Mouse (Mus musculus): Measurements from ENCODE around the gene A330070K13Rik. TPM values are rescaled to one million over a fixed set of nuclear protein-coding genes. Genes with fewer than 3 reads are reported as not detected.

Gene A330070K13Rik
- polyA plus RNA-seq, 2 experiments from 2014 or later = not detected

Other genes starting within 250 kb of the A330070K13Rik start
- gene Kctd7, start 239.8 kb downstream of the A330070K13Rik start, polyA plus RNA-seq (2017; shearing (Covaris generic)) = 1 to 10 TPM; 2.2 to 2.8 TPM
- 10 to 100 TPM; 32.1 to 43.4 TPM for gene Rabgef1, start 212.8 kb downstream of the A330070K13Rik start, polyA plus RNA-seq (2017; shearing (Covaris generic))
- 10 to 100 TPM; 10.7 to 15.0 TPM for gene Tmem248, start 167.6 kb downstream of the A330070K13Rik start, polyA plus RNA-seq (2017; shearing (Covaris generic))
- 100 to 1,000 TPM; 124 to 164 TPM for gene Sbds, start 129.1 kb downstream of the A330070K13Rik start, polyA plus RNA-seq (2017; shearing (Covaris generic))
- 10 to 100 TPM; 22.1 to 44.6 TPM for gene Tyw1, start 129.0 kb downstream of the A330070K13Rik start, polyA plus RNA-seq (2017; shearing (Covaris generic))
- gene Caln1, start 15.2 kb downstream of the A330070K13Rik start, polyA plus RNA-seq (2017; shearing (Covaris generic)) = not detected

All from CD4-positive, CD25-positive, alpha-beta regulatory T cell, adult 4 months (primary cell).